Mouse (Mus musculus) central nervous system, embryonic 14 days (tissue): Measurements from ENCODE around the gene Pabpc6. TPM values are rescaled to one million over a fixed set of nuclear protein-coding genes. Genes with fewer than 3 reads are reported as not detected.

Source experiments
- polyA plus RNA-seq: library from polyadenylated mRNA; depleted of rRNA; stranded (reverse); fragments of >200 nt; gene quantifications from 2 replicates; pipeline ENCODE4 v1.2.3, GENCODE M21; 2012; rRNA removed

Gene Pabpc6
- polyA plus RNA-seq = not detected in 2 replicates

GRCm38 (mm10) chr17:9669283-9669905, at the start of gene Pabpc6:
Gene Pabpc6 (minus strand): TSS chr17:9669717.

Other genes starting within 250 kb of the Pabpc6 start
- not detected in 2 replicates for gene Gm17728, start 247.7 kb downstream of the Pabpc6 start, polyA plus RNA-seq